Mouse (Mus musculus): ENCODE measurements at regions not wholly inside any gene's neighbourhood (a gene's known extent, or its start where the extent isn't known, plus 50 kb on each side); places are given as distances from the start of the nearest gene placed in this dataset.

DNA sequence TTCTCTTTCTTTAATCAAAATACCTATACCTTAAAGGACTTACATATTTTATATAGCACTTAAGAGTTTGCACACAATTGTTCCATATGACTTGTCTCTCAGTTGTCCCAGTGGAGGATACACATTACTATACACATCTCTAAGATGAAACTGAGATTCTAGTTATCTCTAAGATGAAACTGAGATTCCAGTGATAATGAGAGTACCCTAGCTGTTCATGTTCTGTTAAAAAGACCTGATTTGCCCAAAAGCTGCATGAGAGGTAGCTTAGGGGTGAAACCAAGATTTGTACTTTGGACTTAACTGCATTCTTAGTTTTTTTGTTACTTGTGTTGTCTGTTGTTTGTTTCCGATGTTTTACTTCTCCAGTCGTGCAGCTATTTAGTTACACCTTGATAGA, 320.3 kb upstream of the Ldb2 start:
- DNase-seq, result no peak

DNA sequence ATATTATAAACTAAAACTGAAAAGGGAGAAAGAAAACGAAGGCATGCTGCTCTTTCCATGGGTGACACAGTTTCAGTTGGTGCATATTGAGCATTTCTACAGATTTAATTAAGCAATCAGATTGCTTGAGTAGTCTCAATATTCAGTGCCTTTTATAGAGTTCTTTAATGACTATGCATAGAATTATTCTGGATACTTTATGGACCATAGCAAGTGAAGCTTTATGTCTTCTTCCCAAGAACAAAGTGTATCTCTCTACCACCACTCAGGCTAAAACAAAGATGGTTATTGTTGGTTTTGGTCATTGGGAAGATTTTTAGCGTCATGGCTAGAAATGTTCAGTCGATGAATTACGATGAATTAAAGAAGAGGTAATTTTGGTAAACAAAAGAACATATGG, 311.8 kb upstream of the Ldb2 start:
- no peak for DNase-seq

DNA sequence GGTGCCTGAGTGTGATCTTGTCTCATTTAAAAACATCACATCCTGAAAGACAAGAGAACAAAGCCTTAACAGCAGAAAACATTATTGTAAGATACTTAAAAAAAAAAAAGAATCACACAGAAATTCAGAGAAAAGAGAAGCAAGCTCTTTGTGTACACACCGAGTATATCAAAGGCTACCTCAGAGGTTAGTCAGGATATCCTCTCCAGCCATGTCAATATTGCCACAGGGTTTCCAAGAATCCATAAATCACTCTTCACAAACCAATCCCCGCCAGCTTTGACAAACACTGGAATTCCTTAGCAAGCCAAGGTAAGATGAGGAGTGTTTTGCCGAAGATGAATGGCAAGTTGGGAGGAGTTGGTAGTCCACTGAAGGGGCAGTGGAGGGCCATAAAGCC, 311.3 kb upstream of the Ldb2 start:
- DNase-seq, result no peak

DNA sequence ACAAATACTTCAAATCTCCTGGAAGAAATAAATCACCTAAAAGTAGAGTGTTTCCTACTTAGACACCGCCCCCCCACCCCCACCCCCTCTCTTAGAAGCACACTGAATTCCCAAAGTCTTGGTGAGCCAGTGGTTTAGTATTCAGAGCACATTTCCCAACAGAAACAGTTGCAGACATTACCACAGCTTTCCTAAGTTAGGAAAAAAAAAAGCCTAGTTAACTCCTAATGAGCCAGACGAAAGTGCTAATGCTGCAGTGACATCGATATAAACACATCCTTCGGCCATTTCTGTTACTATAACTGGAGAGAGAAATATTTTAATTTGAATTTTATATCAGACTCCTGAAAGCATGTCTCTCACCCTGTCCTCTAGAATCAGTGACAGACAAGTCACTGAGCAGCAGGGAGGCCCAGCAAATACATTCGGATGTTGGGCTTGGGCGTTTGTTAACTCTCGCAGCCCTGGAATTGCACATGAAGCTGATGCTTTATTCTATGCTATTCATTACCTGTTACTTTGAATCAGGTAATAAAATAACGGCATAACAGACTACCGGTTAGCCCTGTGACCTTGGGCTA, 305.8 kb upstream of the Ldb2 start:
- DNase-seq, result no peak

DNA sequence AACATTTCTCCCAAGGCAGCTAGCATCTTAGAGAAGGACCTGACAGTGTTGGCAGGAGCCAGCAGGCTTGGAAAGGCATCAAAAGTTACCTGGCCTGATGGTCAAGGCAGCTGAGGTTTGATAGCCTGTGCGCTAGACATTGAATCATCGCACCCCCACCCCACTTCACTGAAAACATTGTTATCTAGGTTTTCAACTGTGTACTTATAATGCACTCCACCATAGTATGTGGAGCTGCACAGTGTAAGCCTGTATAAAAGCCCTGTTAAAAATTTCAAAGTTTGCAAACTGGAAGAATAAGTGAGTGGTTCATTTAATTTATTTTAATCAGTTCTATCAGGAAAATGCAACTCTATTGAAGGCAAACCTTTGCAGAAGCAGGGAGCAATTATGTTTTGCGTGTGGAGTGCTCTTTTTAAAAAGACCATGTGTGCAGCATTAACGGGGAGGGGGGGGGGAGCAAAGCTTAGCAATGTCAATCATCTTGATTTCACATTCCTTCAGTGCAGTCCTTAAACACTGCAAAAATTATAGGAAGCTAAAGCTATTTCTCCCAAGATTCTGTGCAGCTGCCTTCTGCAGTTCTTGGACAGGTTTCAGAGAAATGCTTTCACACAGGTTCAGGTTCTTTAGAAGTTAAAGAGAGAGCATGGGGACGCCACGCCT, 304.4 kb upstream of the Ldb2 start:
- DNase-seq, result no peak

DNA sequence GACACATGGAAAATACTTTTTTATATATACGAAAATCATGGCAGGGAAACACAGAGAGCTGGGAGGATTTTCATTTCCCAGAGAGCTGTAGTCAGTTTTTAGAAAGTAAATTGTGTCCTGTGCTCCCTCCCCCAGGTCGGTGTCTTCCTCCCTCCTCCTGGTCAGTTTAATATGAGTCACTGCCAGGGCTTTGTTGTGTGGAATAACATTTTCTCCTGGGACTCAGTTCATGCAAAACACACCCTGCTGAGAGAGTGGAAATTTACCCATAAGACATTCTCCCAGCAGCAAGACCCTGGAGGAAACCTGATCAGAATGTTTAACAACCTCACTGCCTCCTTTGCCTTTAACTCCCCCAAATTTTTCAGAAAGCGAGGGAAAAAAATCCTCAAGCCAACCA, 303.2 kb upstream of the Ldb2 start:
- DNase-seq, result peak; percentile 6

DNA sequence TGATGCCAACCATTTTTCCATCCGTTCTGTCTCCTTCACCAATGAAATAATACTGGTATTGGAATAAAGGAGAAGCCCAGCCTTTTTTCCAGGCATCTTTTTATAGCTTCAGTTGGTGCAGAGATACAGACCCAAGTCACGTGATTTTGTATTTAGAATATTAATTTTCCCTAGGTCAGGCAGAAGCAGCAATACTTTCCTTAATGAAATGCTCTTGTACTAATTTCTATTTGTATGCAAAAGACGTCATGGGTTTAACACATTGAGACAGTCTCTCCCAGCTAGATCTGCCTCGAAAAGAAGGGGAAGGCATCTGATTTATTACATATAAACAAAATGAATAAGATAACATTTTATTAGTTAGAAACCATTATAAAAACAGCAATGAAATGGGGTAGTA, 302.3 kb upstream of the Ldb2 start:
- DNase-seq, result no peak

DNA sequence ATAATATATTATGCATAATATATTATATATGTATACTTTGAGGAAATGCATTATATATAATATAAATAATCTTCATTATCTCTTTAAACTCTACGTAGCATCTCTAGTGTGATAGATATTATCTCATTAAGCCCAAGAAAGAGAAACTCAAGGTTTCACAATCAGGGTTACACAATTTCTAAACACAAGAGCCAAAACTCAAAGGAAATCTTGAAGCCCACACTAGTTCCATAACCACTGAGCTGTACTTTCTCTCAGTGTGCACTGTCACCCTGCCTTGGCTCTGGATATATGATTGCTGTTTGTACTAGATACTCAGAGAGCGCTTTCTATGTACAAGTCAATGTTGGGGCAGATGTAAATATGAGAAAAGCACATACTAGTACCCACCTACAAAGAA, 299.6 kb upstream of the Ldb2 start:
- no peak for DNase-seq

DNA sequence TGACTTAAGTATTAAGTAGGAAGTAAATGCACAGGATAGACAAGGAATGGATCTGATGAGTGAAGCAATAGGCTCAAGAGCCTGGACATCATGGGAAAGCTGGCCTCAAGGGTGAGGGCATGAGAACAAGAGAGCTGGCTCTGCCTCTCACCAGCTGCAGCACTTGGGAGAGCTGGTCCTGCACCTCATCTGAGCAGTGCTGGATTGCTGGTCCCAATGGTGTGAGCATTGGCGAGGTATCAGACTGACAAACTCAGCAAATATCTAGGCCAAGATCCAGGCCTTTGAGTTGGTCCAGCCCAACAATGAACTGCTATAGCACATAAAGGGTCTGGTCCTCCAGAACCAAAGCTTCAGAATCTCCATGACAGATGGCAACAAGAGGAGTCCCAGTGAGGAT, 298.5 kb upstream of the Ldb2 start:
- no peak for DNase-seq

DNA sequence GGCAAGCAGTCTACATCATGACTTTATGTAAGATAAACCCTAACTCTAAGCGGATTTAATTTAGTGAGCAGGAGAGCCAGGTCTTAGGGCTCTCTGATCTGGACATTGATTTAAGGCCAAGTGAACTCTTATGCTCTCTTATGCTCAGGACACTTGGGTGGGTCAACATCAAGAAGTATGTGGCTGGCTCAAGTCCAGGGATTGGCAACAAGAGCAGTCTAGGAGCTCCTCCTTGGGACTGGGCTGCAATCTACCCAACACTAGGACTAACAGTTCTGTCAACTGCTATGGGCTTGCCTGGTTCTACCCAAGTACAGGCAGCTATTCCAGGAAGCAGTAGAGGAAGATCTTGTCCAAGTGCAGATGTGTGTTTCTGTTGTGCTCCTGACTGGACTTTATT, 285.3 kb upstream of the Ldb2 start:
- peak; percentile 15 for DNase-seq

DNA sequence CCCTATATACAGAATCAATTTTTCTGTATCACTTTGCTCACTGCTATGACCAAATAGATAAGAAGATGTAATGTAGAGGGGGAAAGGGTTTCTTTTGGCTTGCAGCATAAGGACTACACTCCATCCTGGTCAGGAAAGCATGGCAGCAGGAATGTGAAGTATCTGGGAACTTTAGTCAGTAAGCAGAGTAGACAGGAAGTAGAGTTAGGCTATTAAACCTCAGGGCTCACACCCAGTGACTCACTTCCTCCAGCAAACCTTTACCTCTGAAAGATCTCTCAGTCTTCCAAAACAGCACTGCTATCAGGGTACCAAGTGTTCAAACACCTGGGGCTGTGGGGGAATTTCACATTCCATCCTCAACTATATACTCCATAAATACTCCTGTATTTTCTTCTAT, 283.1 kb upstream of the Ldb2 start:
- DNase-seq, result no peak

DNA sequence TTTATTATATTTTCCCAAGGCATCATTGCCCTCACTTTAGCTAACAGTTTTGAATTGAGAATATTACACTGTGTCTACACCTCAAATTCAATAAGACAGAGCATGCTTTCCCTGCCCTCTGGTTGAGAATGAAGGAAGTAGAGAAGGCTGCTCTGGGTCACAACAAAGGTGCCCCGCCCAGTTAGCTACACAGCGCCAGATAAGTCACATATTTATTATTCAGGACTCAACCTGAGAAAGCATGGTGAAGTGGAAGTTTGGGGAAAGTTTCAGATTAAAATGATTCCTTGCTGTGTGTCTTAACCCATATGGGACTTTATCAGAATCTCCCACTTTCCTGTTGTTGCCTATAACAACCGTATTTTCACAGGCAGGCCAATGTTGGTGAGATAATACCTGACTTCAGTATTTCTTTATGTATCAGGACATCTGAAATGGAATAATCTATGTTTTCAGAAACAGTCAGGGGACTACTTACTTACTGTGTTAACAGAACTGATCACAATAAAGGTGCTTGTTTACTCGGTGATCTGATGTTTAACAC, 276.9 kb upstream of the Ldb2 start:
- no peak for DNase-seq

DNA sequence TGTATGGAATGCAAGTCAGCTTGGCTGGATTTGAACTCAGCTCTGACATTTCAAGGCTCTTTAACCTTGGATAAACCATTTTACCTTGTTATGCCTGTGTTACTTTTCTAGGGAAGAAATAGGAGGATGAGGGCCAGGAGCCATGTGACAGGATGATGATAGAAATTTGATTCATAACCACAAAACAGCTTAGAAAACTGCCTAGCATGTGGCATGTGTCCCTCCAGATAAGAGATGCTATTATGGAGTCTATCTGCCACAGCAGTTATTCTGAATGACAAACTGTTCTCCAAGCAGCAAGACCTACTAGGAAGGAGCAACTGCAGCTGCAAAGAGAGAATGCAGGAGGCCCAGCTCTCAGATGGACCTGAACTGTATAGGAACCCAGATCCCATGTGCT, 275.7 kb upstream of the Ldb2 start:
- no peak for DNase-seq

DNA sequence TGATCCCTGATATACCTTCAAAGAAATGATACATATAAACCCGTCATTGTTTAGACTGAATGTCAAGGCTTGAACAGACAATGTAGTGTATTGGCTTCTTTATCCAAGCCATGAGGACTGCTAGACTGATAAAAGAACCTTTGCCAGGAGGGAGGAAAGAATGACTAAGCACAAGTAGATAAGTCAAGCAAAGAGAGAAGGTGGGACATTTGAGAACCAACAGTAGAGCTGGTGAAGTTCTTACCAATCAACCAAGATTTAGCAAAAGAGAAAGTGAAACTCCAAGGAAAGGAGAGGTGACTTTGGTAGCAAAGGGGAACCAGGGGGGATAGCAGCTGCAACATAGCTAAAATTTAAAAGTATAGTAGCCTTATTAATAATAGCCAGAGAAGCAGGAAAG, 273.0 kb upstream of the Ldb2 start:
- no peak for DNase-seq

DNA sequence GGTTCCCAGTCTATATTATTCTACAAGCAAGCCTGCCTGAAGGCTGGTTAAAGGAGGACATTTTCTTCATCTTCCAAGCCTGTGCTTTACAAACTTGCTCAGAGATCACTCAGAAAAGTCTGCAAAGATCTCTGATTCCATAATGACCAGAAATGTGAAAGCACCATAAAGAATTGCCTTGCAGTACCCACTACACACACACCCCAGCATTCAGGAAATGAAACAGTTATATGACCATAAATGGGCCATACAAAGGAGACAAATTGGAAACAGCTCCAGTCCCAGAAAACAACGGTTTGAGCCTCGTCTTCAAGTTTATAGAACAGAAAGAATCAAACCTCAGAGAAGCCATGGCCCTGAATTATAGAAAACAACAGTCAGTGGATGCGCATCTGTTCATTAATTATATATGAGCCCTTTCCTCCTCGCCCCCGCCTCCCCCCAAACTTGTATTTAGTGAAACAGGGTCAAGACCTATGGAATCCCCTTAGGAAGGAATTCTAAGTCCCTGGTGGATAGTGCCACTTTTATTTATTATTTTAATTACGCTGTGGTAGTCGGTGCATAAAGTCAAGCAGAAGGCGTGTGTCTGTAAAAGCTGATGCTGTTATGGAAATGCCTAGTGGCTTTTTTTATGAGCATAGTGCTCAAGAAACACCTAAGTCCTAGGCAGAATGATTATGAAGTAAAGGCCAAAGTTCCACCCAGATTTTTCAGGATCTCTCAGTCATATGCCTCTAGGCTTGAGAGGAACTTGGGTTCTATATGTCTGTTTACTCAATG, 266.6 kb upstream of the Ldb2 start:
- no peak for DNase-seq

DNA sequence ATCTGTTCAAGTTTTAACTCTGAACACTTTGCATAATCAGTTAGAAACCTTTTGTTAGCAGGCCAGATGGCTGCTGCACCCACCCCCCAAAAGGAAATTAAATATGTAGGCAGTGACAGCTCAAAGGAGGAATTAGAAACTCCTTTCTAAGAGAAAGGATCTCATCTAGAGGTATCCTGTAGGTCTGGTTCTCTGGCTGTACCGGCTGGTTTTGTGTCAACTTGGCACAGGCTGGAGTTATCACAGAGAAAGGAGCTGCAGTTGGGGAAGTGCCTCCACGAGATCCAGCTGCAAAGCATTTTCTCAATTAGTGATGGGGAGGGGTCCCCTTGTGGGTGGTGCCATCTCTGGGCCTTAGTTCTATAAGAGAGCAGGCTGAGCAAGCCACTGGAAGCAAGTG, 263.1 kb upstream of the Ldb2 start:
- DNase-seq, result no peak

DNA sequence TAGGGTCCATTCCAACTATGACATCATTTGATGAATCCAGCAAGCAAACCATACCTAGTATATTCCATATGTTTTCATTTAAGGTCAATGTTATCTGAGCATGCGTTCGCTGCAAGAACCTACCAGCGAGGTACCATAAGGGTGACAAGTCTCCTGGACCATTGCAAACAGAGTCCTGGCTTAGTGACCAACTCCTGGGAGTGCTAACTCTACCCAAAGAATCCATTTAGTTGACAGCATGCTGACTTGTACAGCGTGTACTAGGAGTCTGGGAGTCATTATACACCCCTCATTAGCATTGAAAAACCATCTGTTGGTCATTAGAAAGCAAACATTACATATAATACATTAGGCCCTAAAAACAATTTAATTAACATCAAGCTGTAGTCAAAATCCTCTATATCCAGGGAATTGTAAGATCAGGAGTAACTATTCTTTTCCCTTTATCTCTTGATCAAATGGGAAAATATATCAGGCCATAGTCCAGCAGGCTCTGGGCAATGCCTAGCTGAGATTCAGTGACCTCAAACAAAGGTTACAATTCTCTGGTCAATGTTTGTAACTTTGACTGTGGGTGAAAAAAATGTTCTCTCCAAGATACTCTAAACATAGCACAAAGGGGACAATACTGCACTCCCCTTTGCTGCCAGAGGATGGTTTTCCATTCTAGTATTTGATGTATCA, 255.9 kb upstream of the Ldb2 start:
- no peak for DNase-seq

DNA sequence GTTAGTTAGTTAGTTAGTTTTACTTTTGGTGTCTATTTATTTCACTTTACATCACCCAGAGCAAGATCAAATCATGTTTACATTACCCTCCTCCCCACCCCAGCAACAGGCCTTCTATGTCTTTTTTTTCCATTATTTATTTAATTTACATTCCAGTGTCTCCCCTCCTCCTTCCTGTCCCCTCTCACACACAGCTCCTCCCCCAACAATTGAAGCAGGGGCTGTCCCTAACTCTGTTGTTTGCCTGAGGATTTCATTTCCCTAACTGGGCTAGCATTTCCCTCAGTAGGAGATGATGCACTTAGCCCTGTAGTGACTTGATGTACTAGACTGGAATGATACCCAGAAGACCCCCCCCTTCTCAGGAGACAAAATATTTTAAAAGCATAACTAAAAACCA, 249.9 kb upstream of the Ldb2 start:
- DNase-seq, result no peak

DNA sequence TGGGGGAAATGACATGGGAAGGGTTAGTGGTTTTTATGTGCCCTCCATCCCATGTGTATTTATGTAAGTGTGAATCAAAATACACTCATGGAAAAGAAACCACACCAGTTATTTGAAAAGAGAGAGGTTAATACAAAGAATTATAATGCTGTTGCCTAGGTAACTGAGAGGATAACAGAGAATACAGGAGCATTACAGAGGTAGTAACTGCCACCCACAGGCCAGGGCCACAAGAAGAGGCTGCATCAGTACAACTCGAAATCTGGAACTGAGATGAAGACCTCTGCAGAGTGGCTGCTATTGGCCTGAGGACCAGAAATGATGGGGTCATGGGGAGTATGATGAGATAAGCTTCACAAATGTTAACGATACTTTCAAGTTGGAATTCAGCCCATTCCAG, 243.4 kb upstream of the Ldb2 start:
- DNase-seq, result no peak

DNA sequence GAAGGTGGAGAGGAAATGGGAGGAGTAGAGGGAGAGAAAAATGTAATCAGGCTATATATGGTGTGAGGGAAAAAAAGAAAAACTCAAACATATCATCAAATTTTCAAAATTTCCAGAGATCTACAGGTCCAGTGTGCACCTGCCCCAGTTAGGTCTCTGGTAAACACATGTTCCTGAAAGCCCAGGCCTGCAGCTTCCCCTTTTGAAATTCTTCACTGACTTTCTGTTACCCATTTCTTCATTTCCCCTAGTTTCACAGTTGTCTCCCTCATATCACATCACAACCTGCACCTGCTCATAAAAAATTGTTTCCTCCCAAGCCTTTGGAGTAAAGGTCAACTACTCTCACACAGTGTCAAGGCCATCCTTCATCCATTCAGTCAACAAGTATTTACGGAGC, 236.9 kb upstream of the Ldb2 start:
- DNase-seq, result no peak

DNA sequence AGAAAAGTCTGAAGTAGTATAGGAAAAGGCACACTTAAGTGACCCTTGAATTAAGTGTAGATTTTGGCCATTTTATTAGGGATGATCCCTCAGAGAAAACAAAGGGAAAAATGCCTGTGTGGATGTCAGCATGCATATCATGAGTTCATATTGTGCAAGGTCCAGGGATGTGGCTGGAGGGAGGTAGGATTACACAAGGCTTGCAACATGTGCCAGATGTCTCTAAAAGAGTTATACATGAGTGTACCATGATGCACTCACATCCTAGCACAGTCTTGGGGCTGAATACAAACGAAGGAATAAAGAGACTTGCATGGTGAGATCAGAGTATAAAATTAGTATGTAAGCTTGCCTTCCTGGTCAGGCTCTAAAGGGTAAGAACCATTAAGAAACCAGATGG, 233.7 kb upstream of the Ldb2 start:
- DNase-seq, result no peak

DNA sequence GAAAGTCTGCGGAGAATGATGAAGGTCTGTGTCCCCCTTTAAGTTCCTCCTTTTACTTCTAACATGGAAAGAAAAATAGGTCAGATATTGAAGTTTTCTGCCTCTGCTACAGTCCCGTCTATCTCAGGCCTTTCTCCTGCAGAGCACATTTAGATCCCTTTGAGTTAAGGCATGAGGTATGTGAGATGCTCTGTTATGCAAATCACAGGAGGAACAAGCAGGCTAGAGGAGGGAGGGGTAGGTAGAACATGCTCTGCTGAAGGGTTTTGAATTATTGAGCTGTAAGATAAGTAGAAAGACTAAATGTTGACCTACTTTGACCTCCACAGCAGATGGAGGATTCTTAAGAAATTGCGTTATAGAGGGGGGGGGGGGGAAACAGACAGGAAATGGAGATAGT, 228.4 kb upstream of the Ldb2 start:
- DNase-seq, result no peak

DNA sequence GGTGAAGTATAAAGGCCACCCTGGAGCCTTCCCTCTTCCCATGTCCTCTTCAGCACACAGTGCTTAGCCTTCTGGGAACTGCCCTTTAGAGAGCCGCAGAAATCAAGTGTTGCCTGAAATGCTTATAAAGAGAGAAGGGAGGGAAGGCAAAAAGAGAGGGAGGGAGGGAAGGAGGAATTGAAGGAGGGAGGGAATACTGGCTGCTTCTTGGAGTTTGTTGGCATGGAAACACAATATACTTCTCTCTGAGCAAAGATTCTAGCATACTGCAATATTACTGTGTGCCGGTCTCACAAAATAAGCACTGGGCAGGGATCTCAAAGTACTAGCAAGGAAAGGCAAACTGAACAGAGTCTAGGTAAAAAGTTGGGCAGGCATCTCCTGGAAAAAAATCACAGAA, 225.9 kb upstream of the Ldb2 start:
- DNase-seq, result no peak

DNA sequence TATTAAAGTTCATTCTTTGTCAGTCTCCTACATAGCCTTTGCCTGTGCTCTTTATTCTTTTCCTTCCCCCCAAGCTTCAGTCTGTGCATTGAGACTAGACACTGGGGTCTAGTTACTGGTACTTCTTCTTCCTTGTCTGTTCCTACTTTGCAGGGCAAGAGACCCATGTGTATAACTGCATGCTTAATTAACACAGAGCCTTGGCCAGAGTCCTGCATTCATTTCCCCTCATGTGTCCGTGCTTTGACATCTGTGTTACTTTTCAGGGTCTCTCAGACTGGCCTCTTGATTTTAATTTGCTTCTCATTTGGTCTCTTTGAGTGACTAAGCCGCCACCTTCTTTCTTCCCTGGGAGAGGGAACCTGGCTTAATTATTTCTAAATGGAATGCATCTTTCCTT, 208.4 kb upstream of the Ldb2 start:
- DNase-seq, result no peak
